Mouse (Mus musculus): ENCODE results near the gene Pak1ip1.

Pak1ip1 gene

GRCm38 (mm10) chr13:41006244-41006643, 5.4 kb downstream of the Pak1ip1 start:
- no peak for DNase-seq (ENCODE audit: low spot score)

GRCm38 (mm10) chr13:41008271-41008670, 7.4 kb downstream of the Pak1ip1 start:
- no peak for DNase-seq (ENCODE audit: low spot score)

GRCm38 (mm10) chr13:41008946-41009345, 8.1 kb downstream of the Pak1ip1 start:
- no peak for DNase-seq (ENCODE audit: low spot score)

- peak; percentile 85 for DNase-seq (ENCODE audit: low spot score)
Measured at GRCm38 (mm10) chr13:41015829-41016634, 15.2 kb downstream of the Pak1ip1 start, which contains the start of gene Tmem14c. Tmem14c (plus strand) TSS chr13:41016292.

GRCm38 (mm10) chr13:41016797-41017405, 16.1 kb downstream of the Pak1ip1 start:
- no peak for DNase-seq (ENCODE audit: low spot score)

GRCm38 (mm10) chr13:41017832-41018231, 17.0 kb downstream of the Pak1ip1 start:
- no peak for DNase-seq (ENCODE audit: low spot score)

- no peak for DNase-seq (ENCODE audit: low spot score)
Measured at GRCm38 (mm10) chr13:41018236-41018635, 17.4 kb downstream of the Pak1ip1 start.

GRCm38 (mm10) chr13:41018756-41019591, 18.2 kb downstream of the Pak1ip1 start:
- DNase-seq (ENCODE audit: low spot score): no peak

GRCm38 (mm10) chr13:41020494-41020893, 19.7 kb downstream of the Pak1ip1 start:
- no peak for DNase-seq (ENCODE audit: low spot score)

- DNase-seq (ENCODE audit: low spot score): no peak
Measured at GRCm38 (mm10) chr13:41021607-41022006, 20.8 kb downstream of the Pak1ip1 start.

- DNase-seq (ENCODE audit: low spot score): no peak
Measured at GRCm38 (mm10) chr13:41022099-41022498, 21.3 kb downstream of the Pak1ip1 start.

GRCm38 (mm10) chr13:41030098-41030497, 29.3 kb downstream of the Pak1ip1 start:
- DNase-seq (ENCODE audit: low spot score): no peak

GRCm38 (mm10) chr13:41042511-41042910, 41.7 kb downstream of the Pak1ip1 start:
- no peak for DNase-seq (ENCODE audit: low spot score)

GRCm38 (mm10) chr13:41045901-41046300, 45.1 kb downstream of the Pak1ip1 start:
- no peak for DNase-seq (ENCODE audit: low spot score)

- no peak for DNase-seq (ENCODE audit: low spot score)
Measured at GRCm38 (mm10) chr13:41047280-41047679, 46.5 kb downstream of the Pak1ip1 start.

GRCm38 (mm10) chr13:41051965-41052364, 51.1 kb downstream of the Pak1ip1 start:
- DNase-seq (ENCODE audit: low spot score): no peak

All from ovary, postnatal 14 days (tissue).